Mouse (Mus musculus) liver, postnatal 0 days (tissue): ENCODE data around the gene Sfxn4.

Experiments
- CTCF ChIP-seq: sonication (generic); IDR thresholded peaks from 2 replicates; pipeline ENCODE4 v1.5.1; 2016; ENCODE audit warnings: antibody characterized with exemption, low read depth
- EP300 ChIP-seq: IDR thresholded peaks from 2 replicates; pipeline ENCODE4 v1.6.1; 2016; ENCODE audit warnings: antibody characterized with exemption, low read depth, mild to moderate bottlenecking

DNA sequence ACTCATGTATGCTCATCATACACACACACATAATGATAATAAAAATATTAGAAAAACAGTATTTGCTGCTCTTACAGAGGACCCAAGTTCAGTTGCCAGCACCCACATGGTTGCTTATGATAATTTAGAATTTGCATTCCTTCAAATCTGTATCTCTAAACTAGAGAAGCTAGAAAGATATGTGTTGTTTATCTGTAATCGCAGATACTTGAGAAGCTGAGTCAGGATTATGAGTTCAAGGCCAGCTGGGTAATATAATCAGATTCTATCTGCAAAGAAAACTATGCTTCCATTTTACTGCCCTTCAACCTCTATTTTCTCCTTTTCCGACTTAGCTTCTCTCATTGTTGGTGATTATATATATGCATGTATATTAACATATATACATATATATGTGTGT is 63.9 kb downstream of the Sfxn4 start:
- TF ChIP-seq CTCF, result no peak
- no peak for TF ChIP-seq EP300
